Mouse (Mus musculus) neural tube, embryonic 10.5 days (tissue): ENCODE measurements at regions not wholly inside any gene's neighbourhood (a gene's known extent, or its start where the extent isn't known, plus 50 kb on each side); places are given as distances from the start of the nearest gene placed in this dataset.
"Not testable (repeated sequence)": the region's sequence is repeated elsewhere in the genome, so short reads cannot be mapped to it uniquely, and the experiment has no call there.

Source experiments
- DNase-seq: peaks from one replicate; pipeline ENCODE4 v3.0.0-alpha.2; 2017; ENCODE audit warnings: low spot score; ENCODE audit errors: extremely low spot score

- DNase-seq = no peak
These were observed 59.9 kb upstream of the Bend4 start for GRCm38 (mm10) chr5:67487965-67488409.

- DNase-seq = not testable (repeated sequence)
These were observed 62.6 kb upstream of the Bend4 start for GRCm38 (mm10) chr5:67490709-67491108.

DNA sequence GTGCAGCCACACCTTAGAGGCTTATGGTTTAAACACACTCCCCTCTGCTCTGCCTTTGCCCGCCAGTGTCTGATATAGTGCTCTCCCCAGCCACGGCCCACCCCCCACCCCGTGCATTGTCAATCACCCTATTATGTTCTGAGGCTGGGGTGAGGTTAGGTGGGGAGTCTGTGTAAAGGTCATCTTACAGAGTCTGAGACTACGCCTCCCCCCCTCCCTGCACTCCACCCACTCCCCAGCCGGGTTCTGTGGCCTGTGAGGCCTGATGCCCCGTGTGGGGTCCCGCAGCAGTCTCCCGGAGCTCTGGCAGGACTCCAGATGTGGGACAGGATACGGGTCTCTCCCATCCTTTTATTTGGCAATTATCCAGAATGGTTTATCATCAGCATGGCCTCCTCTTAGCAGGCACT, 64.8 kb upstream of the Bend4 start:
- no peak for DNase-seq

DNA sequence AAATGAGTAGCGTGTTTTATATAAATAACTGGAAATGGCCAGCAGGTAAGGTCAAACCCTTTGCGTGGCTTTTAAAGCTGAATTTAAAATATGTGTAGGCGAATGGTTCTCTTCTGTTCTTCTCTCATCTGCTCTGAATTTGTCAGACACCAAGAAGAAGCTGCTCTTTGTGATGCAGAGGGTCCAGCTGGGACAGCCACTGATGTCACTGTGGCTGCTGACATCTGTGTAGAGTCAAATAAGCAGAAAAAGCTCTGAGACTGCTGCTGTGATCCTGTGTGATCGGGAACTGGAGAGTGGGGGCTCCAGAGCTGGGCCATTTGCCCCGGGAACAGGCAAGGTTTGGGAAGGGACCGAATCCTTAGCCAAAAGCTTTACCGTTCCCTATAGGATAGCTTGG, 68.6 kb upstream of the Bend4 start:
- DNase-seq = no peak

- DNase-seq = no peak
These were observed 87.4 kb upstream of the Shisa3 start for GRCm38 (mm10) chr5:67520251-67520650.

DNA sequence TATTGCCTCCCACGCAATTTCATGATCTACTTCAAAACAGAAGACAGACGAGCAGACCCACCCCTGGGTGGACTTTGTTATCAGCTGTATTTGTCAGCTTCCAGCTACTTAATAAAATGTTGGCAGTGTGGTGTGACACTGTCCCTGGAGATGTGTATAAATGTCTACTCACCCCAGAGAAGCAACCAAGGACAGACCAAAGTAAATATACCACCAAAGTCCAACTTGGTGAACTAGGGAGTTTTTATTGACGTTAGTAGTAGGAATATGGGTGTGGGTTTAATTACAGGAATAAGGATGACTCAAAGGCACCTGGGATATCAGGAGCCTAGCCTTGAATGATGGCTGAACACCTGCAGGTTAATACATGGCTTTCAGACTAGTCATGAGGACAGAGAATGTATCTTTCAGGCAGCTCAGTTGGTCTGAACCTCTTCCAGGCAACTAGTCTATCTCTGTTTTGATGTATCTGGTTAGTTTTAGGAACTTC, 86.2 kb upstream of the Shisa3 start:
- no peak for DNase-seq

DNA sequence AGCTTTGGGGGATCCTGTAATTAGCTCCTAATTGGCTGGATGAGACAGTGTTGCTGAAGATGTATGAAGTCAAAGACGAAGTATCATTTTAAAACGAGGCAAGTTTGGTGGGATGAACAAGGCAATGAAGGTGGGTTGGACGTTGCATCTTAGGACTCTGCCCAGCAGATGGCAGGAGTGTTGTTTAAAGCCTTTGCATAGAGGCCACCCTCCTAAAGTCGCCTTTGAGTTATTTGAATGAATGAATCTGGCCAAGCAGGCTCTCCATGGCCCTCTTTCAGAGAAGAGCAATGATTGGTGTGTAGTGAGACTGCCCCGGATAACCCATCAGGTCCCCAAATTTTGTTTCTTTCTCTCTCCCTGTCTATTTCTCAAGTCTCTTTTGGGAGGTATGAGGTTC, 77.5 kb upstream of the Shisa3 start:
- DNase-seq = no peak

GRCm38 (mm10) chr5:67530957-67531356, 76.7 kb upstream of the Shisa3 start:
- DNase-seq = no peak

DNA sequence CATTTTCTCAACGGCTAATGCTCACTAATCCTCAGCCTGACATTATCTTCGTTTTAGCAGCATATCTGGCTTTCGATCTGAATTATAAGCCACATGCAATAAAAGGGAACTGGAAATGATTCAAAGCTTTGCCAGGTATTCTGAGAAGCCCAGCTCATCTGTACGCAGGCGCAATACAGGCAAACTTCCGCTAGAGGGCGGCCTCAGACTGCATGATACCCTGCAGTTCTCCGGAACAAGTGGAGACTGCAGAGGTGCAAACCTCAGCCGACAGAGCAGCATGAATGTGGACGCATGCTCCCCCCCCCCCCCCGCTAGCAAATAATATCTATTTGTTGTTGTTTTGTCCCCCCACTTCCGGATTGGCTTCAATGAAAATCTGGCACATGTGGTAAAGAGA, 75.3 kb upstream of the Shisa3 start:
- DNase-seq = peak; percentile 93

DNA sequence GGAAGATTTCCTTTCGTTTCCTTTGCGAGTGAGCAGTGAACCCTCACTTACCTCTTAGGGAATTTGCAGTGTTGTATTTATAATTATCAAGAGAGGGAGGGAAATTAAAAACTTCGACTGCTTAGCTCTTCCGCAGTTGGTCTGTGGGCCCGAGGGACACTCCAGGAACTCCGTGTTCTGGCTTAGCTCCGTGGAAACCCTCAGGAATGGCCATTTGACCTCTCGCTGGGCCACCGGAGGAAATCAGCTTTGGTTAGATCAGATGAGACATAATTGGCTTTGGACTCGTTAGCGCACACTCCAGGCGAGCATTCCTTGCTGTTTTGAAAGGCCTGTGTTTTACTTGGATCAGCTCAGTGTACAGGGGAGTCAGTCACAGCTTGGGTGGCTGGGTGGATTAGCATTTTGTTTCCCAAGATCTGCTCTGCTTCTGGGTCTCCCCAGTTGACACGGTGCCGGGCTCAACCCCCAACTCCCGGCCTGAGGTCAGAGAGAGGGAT, 74.9 kb upstream of the Shisa3 start:
- no peak for DNase-seq

- no peak for DNase-seq
These were observed 73.6 kb upstream of the Shisa3 start for GRCm38 (mm10) chr5:67534056-67534455.

GRCm38 (mm10) chr5:67537990-67538389, 69.7 kb upstream of the Shisa3 start:
- DNase-seq = no peak

DNA sequence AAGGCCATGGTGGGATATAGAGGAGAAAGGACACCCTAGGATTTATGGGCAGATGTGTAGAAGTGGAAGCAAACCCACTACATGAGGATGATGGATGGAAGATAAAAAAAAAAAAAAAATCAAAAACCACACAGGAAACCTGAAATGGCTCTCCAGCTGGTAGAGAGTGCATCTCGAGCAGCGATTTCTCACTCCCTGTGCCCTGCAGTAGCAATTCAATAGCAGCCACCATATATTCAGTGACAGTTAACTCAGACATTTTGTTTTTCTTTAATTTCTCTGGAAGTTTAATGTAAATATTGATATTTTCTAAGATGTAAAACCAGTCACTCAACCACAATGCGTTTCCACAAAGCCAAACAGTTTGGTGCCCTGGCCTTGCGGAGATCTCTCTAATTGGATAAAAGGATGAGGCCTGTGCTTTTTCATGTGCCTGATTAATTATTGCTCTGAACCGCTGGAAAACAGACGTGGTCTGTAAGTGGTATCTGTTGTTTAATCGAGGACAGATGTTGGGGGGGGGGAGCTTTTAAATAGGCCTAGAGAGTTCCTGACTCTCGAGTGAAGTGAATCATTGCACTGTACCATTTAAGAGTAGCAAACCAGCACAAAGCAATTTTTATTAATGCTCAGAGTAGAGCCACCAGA, 68.0 kb upstream of the Shisa3 start:
- no peak for DNase-seq

- no peak for DNase-seq
These were observed 65.8 kb upstream of the Shisa3 start for GRCm38 (mm10) chr5:67541867-67542266.

- no peak for DNase-seq
These were observed 63.6 kb upstream of the Shisa3 start for GRCm38 (mm10) chr5:67544028-67544589.

DNA sequence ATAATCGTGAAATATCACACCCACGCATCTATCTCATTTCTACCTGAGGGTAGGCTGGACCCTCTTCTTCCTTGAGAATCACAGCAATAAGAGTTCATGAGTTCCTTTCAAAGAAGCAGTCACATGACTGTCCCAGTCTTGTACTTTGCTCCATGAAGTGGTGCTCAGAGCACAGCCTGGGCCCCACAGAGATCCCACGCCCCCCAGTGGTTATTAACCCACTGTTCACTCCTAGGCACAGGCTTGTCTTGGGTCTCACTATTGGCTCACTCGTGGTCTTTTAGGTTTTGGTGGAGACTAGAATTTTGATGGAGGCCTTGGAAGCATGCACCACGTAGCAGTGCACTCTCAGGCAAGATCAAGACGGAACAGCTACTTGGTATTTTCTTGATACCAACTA, 57.4 kb upstream of the Shisa3 start:
- DNase-seq = no peak

GRCm38 (mm10) chr5:67551668-67552390, 55.9 kb upstream of the Shisa3 start:
- no peak for DNase-seq

DNA sequence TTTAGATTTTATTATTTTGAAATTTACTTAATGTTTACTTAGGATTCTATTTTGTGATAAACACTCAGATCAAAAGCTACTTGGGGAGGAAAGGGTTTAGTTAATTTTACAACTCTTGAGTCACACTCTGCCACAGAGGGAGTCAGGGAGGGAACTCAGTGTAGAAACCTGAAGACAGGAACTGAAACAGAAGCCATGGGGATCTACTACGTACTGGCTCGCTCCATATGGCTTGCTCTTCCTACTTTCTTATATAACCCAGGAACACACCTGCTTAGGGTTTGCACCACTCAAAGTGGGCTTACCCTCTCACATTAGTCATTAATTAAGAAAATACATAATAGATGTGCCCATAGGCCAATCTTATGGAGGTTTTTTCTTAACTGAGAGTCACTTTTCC, 54.8 kb upstream of the Shisa3 start:
- no peak for DNase-seq
